Mouse (Mus musculus) C2C12 (cell line): ENCODE measurements around the gene Prom1. TPM values are rescaled to one million over a fixed set of nuclear protein-coding genes. Genes with fewer than 3 reads are reported as not detected.
A peak's percentile ranks its signal among the peaks of the same experiment; 100 is the strongest.

Source experiments
- H3K27me3 ChIP-seq: one replicate; pipeline ENCODE4 v1.6.1; 2011; ENCODE audit not compliant: control insufficient read depth, insufficient read depth, insufficient read length
- H3K36me3 ChIP-seq: one replicate; pipeline ENCODE4 v1.6.1; 2011; ENCODE audit not compliant: control insufficient read depth, insufficient read depth
- H3K4me3 ChIP-seq: one replicate; pipeline ENCODE4 v1.5.1; 2011; ENCODE audit warnings: mild to moderate bottlenecking, control low read depth; ENCODE audit not compliant: poor library complexity, insufficient read depth, severe bottlenecking
- H3K79me2 ChIP-seq: one replicate; pipeline ENCODE4 v1.6.1; 2011; ENCODE audit not compliant: control insufficient read depth, insufficient read depth
- H3K79me3 ChIP-seq: one replicate; pipeline ENCODE4 v1.6.1; 2011; ENCODE audit warnings: low read depth, control low read depth
- H3ac ChIP-seq: one replicate; pipeline ENCODE3; 2011; ENCODE audit warnings: low read depth; ENCODE audit not compliant: control insufficient read depth, insufficient read length
- CEBPB ChIP-seq: IDR thresholded peaks from one replicate; pipeline ENCODE4 v1.6.1; 2011; ENCODE audit warnings: low read depth, mild to moderate bottlenecking, control low read depth, moderate library complexity
- CTCF ChIP-seq: IDR thresholded peaks from one replicate; pipeline ENCODE4 v1.5.1; 2011; ENCODE audit not compliant: control insufficient read depth, insufficient read depth, insufficient read length
- FOSL1 ChIP-seq: IDR thresholded peaks from one replicate; pipeline ENCODE4 v1.8.0; 2011; ENCODE audit warnings: mild to moderate bottlenecking, low read length; ENCODE audit not compliant: poor library complexity, insufficient read depth, severe bottlenecking
- MAX ChIP-seq: IDR thresholded peaks from one replicate; pipeline ENCODE4 v1.6.1; 2011; ENCODE audit warnings: mild to moderate bottlenecking, control low read depth
- MYOD1 ChIP-seq: IDR thresholded peaks from one replicate; pipeline ENCODE4 v1.6.1; 2011; ENCODE audit warnings: low read depth; ENCODE audit not compliant: control insufficient read depth, insufficient read length
- MYOG ChIP-seq: IDR thresholded peaks from one replicate; pipeline ENCODE4 v1.6.1; 2011; ENCODE audit not compliant: control insufficient read depth, insufficient read length; ENCODE audit errors: extremely low read depth
- USF1 ChIP-seq: IDR thresholded peaks from one replicate; pipeline ENCODE4 v1.6.1; 2011; ENCODE audit warnings: low read depth, mild to moderate bottlenecking, control low read depth, moderate library complexity
- polyA plus RNA-seq: library from polyadenylated mRNA; unstranded; fragments of >200 nt; fragmentation: generic; extraction: Trizol; gene quantifications from one replicate; pipeline ENCODE4 v1.2.1, GENCODE M21; 2012; ENCODE audit warnings: missing spikeins

The Prom1 gene
- polyA plus RNA-seq, 1 experiment = not detected

- no peak for TF ChIP-seq MAX
- peak; percentile 46 for TF ChIP-seq CTCF
- Histone ChIP-seq H3K36me3 (no peaks in the 10 kb centered on the region), H3K79me3 (no peaks in the 10 kb centered on the region), H3K4me3 (no peak overlapping the region), H3ac (no peak overlapping the region), H3K27me3 (peaks cover 6% of the 10 kb centered on the region), H3K79me2 (no peaks in the 10 kb centered on the region)
Measured at GRCm38 (mm10) chr5:43990316-43990715, 111.5 kb downstream of the Prom1 start.

GRCm38 (mm10) chr5:43989017-43989416, 112.8 kb downstream of the Prom1 start:
- no peak overlapping the region for H3K4me3 ChIP-seq
- no peak overlapping the region for H3ac ChIP-seq
- no peaks in the 10 kb centered on the region for H3K36me3 ChIP-seq
- no peaks in the 10 kb centered on the region for H3K79me3 ChIP-seq
- H3K79me2 ChIP-seq = no peaks in the 10 kb centered on the region
- H3K27me3 ChIP-seq = peaks cover 6% of the 10 kb centered on the region
- TF ChIP-seq FOSL1 (no peak), MYOG (no peak), CTCF (no peak), CEBPB (no peak)

DNA sequence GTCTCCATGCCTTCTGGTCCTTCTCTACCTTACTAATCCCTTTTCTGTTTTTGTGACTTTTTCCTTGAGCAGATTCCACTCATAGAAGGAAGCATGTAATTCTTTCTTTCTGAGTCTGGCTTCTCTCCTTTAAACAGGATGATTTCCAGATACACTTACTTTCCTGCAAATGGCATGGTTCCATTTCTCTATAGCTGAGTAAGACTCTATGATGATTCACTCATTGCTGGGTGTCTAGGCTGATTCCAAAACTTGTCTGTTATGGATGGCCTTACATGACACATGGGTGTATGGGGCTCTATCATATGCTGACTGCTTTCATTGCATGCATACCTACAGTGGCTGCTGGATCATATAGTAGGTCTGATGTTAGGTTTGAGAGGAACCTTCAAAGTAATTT, 115.6 kb downstream of the Prom1 start:
- Histone ChIP-seq H3K36me3 (no peaks in the 10 kb centered on the region), H3K4me3 (no peak overlapping the region), H3K27me3 (no peaks in the 10 kb centered on the region), H3ac (no peak overlapping the region), H3K79me3 (no peaks in the 10 kb centered on the region), H3K79me2 (no peaks in the 10 kb centered on the region)
- TF ChIP-seq MAX = no peak

DNA sequence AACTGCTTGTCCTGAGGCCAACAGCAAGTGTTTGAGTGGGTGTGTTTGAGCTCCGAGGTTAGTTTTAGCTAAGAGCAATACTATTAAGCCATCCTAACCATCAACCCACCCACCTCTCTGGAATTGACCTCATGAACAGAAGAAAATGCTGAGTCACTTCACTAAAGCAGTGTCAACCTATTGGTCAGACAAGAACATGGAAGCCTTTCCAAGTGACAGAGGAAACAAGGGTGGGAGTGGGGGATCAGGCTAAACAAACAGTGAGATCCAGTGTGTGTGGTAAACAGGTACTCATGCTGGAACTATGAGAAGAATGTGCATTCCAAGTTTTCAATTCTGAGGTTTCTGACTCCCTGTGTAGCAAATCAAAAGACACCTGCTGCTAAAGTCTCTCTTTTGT, 118.9 kb downstream of the Prom1 start:
- Histone ChIP-seq H3K79me3 (no peaks in the 10 kb centered on the region), H3K27me3 (no peaks in the 10 kb centered on the region), H3ac (no peak overlapping the region), H3K79me2 (no peaks in the 10 kb centered on the region), H3K4me3 (no peak overlapping the region), H3K36me3 (no peaks in the 10 kb centered on the region)
- no peak for TF ChIP-seq MYOD1

GRCm38 (mm10) chr5:43981620-43982019, 120.2 kb downstream of the Prom1 start, which contains the start of gene Fgfbp1:
Gene Fgfbp1 (minus strand): TSS chr5:43981779.
- Histone ChIP-seq H3K36me3 (no peaks in the 10 kb centered on the region), H3K79me3 (no peaks in the 10 kb centered on the region), H3K27me3 (no peaks in the 10 kb centered on the region), H3K4me3 (no peak within 1 kb of the TSS), H3ac (no peak within 1 kb of the TSS), H3K79me2 (no peaks in the 10 kb centered on the region)
- TF ChIP-seq MYOD1 = no peak

GRCm38 (mm10) chr5:43980397-43980796, 121.4 kb downstream of the Prom1 start:
- H3K79me3 ChIP-seq = no peaks in the 10 kb centered on the region
- H3K4me3 ChIP-seq = no peak overlapping the region
- no peak overlapping the region for H3ac ChIP-seq
- H3K36me3 ChIP-seq = no peaks in the 10 kb centered on the region
- no peak for TF ChIP-seq FOSL1
- TF ChIP-seq USF1 = no peak
- TF ChIP-seq MYOD1 = no peak
- no peak for TF ChIP-seq CEBPB
- TF ChIP-seq CTCF = no peak
- TF ChIP-seq MYOG = no peak
- no peak for TF ChIP-seq MAX
- H3K79me2 ChIP-seq = no peaks in the 10 kb centered on the region
- H3K27me3 ChIP-seq = no peaks in the 10 kb centered on the region

GRCm38 (mm10) chr5:43976821-43977561, 124.8 kb downstream of the Prom1 start:
- H3K79me2 ChIP-seq = no peaks in the 10 kb centered on the region
- H3K79me3 ChIP-seq = no peaks in the 10 kb centered on the region
- no peak overlapping the region for H3K4me3 ChIP-seq
- no peak for TF ChIP-seq MAX
- TF ChIP-seq USF1 = no peak
- TF ChIP-seq FOSL1 = no peak
- TF ChIP-seq CEBPB = no peak
- no peak for TF ChIP-seq MYOG
- no peak for TF ChIP-seq CTCF
- no peak for TF ChIP-seq MYOD1
- no peak overlapping the region for H3ac ChIP-seq
- no peaks in the 10 kb centered on the region for H3K27me3 ChIP-seq
- no peaks in the 10 kb centered on the region for H3K36me3 ChIP-seq
